Mouse (Mus musculus): Measurements from ENCODE around the gene Yy2.

DNA sequence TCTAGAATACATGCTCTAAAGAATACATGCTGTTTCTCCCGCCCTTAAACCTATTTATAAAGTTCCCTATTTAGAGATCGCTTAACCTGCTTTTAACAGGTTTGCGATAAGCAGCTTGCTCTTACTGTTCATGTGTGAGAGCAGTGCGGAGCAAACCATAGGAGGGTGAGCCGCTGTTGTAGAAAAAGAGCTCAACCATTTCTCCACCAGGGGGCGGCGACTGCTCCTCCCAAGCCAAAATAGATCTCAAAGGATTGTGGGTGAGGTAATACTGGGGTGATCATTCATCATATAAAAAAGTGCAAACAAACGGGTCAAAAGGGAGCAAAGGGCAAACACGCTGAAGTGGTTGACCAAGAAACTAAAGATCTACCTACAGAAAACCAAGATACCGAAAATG lies 5.0 kb downstream of the Yy2 start:
- TF ChIP-seq GATA1 (IDR thresholded peaks at IDR 0.05; ENCODE audit: low read length) (no peak), TAL1 (IDR thresholded peaks at IDR 0.05; ENCODE audit: low read length) (no peak)
